Mouse (Mus musculus): ENCODE data around the gene Armc7.

- TF ChIP-seq CTCF (IDR thresholded peaks at IDR 0.05) (no peak), EP300 (IDR thresholded peaks at IDR 0.05) (no peak)
Measured at GRCm38 (mm10) chr11:115512004-115512403, 36.5 kb downstream of the Armc7 start.

Data from lung, postnatal 0 days (tissue).